Comparison of ENCODE assay signal across 8 mouse cellular contexts in genomic region chr6:83119734-83120051, GRCm38 (mm10). TPM values are rescaled to one million over a fixed set of nuclear protein-coding genes. Genes with fewer than 3 reads are reported as not detected.
DNase-seq lines count a peak whose midpoint lies in the region; ATAC-seq lines count a peak whose summit lies in the region.
"Had no signal": no experiment of that assay in that cellular context is flagged by ENCODE, and none has a peak within 500 bp of the region (broad histone marks: within the 10 kb centered on the region; RNA-seq: fewer than 3 reads in every experiment).

No protein-coding gene starts in this region.

- no peak for ATAC-seq in lung, embryonic 15.5 days (ENCODE audit: borderline replicate concordance, extremely low read depth, low FRiP score, low TSS enrichment)
- no peak for ATAC-seq in forebrain, embryonic 12.5 days (ENCODE audit: low FRiP score)
- no peak for ATAC-seq in neural tube, embryonic 13.5 days (ENCODE audit: low read depth)

- peak overlapping the region; percentile 97 for H3K4me2 ChIP-seq in lung, embryonic 15.5 days
- peak overlapping the region; percentile 94 for H3K4me2 ChIP-seq in forebrain, embryonic 12.5 days
- H3K4me2 ChIP-seq in neural tube, embryonic 13.5 days: peak overlapping the region; percentile 78

- H3K9ac ChIP-seq in lung, embryonic 15.5 days: peak overlapping the region; percentile 85
- peak overlapping the region; percentile 86; the same call in 1 of the 2 replicates for H3K9ac ChIP-seq in forebrain, embryonic 12.5 days
- peak overlapping the region; percentile 91 for H3K9ac ChIP-seq in neural tube, embryonic 13.5 days

- H3K27me3 ChIP-seq in lung, embryonic 15.5 days: no peaks in the 10 kb centered on the region
- no peaks in the 10 kb centered on the region for H3K27me3 ChIP-seq in forebrain, embryonic 12.5 days
- no peaks in the 10 kb centered on the region for H3K27me3 ChIP-seq in neural tube, embryonic 13.5 days

- no peak for DNase-seq in lung, adult 18-20 months
- DNase-seq in kidney, postnatal 10 days: peak; percentile 66
- DNase-seq in urinary bladder, adult 18-20 months (ENCODE audit: low spot score in 2 of 2): no peak
- no peak for DNase-seq in layer of hippocampus, adult 9-11 months
- DNase-seq: right cerebral cortex, postnatal 25 days had no signal

- 60% methylated on average over 7 of the region's 7 CpGs for WGBS in lung, embryonic 15.5 days
- 85% methylated on average over 7 of the region's 7 CpGs for WGBS in forebrain, embryonic 12.5 days
- WGBS in neural tube, embryonic 13.5 days: 73% methylated on average over 7 of the region's 7 CpGs

- no peaks in the 10 kb centered on the region for H3K9me3 ChIP-seq in lung, embryonic 15.5 days
- H3K9me3 ChIP-seq in forebrain, embryonic 12.5 days: no peaks in the 10 kb centered on the region
- no peaks in the 10 kb centered on the region for H3K9me3 ChIP-seq in neural tube, embryonic 13.5 days

- H3K36me3 ChIP-seq in lung, embryonic 15.5 days: peaks cover 26% of the 10 kb centered on the region
- H3K36me3 ChIP-seq in forebrain, embryonic 12.5 days (replicated peaks): peaks cover 39% of the 10 kb centered on the region
- H3K36me3 ChIP-seq in neural tube, embryonic 13.5 days: peaks cover 32% of the 10 kb centered on the region

- H3K27ac ChIP-seq in lung, embryonic 15.5 days: no peak overlapping the region
- no peak overlapping the region for H3K27ac ChIP-seq in forebrain, embryonic 12.5 days
- H3K27ac ChIP-seq in neural tube, embryonic 13.5 days (replicated peaks): no peak overlapping the region; the same call in 1 of the 2 replicates

- H3K4me3 ChIP-seq in lung, embryonic 15.5 days: peak overlapping the region; percentile 73
- H3K4me3 ChIP-seq in forebrain, embryonic 12.5 days (replicated peaks): peak overlapping the region; percentile 79
- H3K4me3 ChIP-seq in neural tube, embryonic 13.5 days: peak overlapping the region; percentile 64

- peaks cover 56% of the 10 kb centered on the region for H3K4me1 ChIP-seq in lung, embryonic 15.5 days
- H3K4me1 ChIP-seq in forebrain, embryonic 12.5 days: peaks cover 65% of the 10 kb centered on the region
- peaks cover 80% of the 10 kb centered on the region for H3K4me1 ChIP-seq in neural tube, embryonic 13.5 days (replicated peaks)

RNA-seq across cellular contexts. Expression of gene Wbp1, which starts 1.7 kb away (rescaled TPM):
- polyA plus RNA-seq in lung, embryonic 15.5 days (2015; fragmentation: Nextera tagmentation; extraction: Ambion mirVana): 119 and 120 TPM in 2 replicates
- 202 and 219 TPM in 2 replicates for polyA plus RNA-seq in forebrain, embryonic 12.5 days (2016; fragmentation: Nextera tagmentation; extraction: Ambion mirVana)
- 202 and 228 TPM in 2 replicates for polyA plus RNA-seq in neural tube, embryonic 13.5 days (2015; fragmentation: Nextera tagmentation; extraction: Ambion mirVana)

RNA-seq across cellular contexts. Expression of gene Mogs, which starts 4.4 kb away (rescaled TPM):
- polyA plus RNA-seq in lung, embryonic 15.5 days (2015; fragmentation: Nextera tagmentation; extraction: Ambion mirVana): 54.5 and 54.8 TPM in 2 replicates
- polyA plus RNA-seq in forebrain, embryonic 12.5 days (2016; fragmentation: Nextera tagmentation; extraction: Ambion mirVana): 37.4 and 38.6 TPM in 2 replicates
- 26.8 and 29.1 TPM in 2 replicates for polyA plus RNA-seq in neural tube, embryonic 13.5 days (2015; fragmentation: Nextera tagmentation; extraction: Ambion mirVana)

RNA-seq across cellular contexts. Expression of gene Ino80b, which starts 5.5 kb away (rescaled TPM):
- 13.5 and 15.2 TPM in 2 replicates for polyA plus RNA-seq in lung, embryonic 15.5 days (2015; fragmentation: Nextera tagmentation; extraction: Ambion mirVana)
- polyA plus RNA-seq in forebrain, embryonic 12.5 days (2016; fragmentation: Nextera tagmentation; extraction: Ambion mirVana): 19.0 and 20.6 TPM in 2 replicates
- polyA plus RNA-seq in neural tube, embryonic 13.5 days (2015; fragmentation: Nextera tagmentation; extraction: Ambion mirVana): 11.4 and 13.0 TPM in 2 replicates

RNA-seq across cellular contexts. Expression of gene Mrpl53, which starts 10.9 kb away (rescaled TPM):
- polyA plus RNA-seq in lung, embryonic 15.5 days (2015; fragmentation: Nextera tagmentation; extraction: Ambion mirVana): 128 and 145 TPM in 2 replicates
- polyA plus RNA-seq in forebrain, embryonic 12.5 days (2016; fragmentation: Nextera tagmentation; extraction: Ambion mirVana): 117 TPM in 2 replicates
- polyA plus RNA-seq in neural tube, embryonic 13.5 days (2015; fragmentation: Nextera tagmentation; extraction: Ambion mirVana): 133 TPM in 2 replicates

RNA-seq across cellular contexts. Expression of gene Rtkn, which starts 15.6 kb away (rescaled TPM):
- polyA plus RNA-seq in lung, embryonic 15.5 days (2015; fragmentation: Nextera tagmentation; extraction: Ambion mirVana): 35.3 and 39.9 TPM in 2 replicates
- 19.9 and 20.1 TPM in 2 replicates for polyA plus RNA-seq in forebrain, embryonic 12.5 days (2016; fragmentation: Nextera tagmentation; extraction: Ambion mirVana)
- polyA plus RNA-seq in neural tube, embryonic 13.5 days (2015; fragmentation: Nextera tagmentation; extraction: Ambion mirVana): 18.9 and 20.7 TPM in 2 replicates
